Mouse (Mus musculus) ES-Bruce4 (cell line): ENCODE results near the gene Aldh1b1. TPM values are rescaled to one million over a fixed set of nuclear protein-coding genes. Genes with fewer than 3 reads are reported as not detected.
A peak's percentile ranks its signal among the peaks of the same experiment; 100 is the strongest.

Experiments
- H3K27ac ChIP-seq: 2 replicates; pipeline ENCODE4 v1.5.1; 2012; ENCODE audit warnings: low read length, inconsistent platforms; ENCODE audit not compliant: insufficient read depth
- H3K27me3 ChIP-seq: 2 replicates; pipeline ENCODE4 v1.6.1; 2012; ENCODE audit warnings: mild to moderate bottlenecking, low read length, inconsistent platforms; ENCODE audit not compliant: control insufficient read depth, poor library complexity, insufficient read depth, severe bottlenecking
- H3K36me3 ChIP-seq: 2 replicates; pipeline ENCODE4 v1.6.1; 2012; ENCODE audit warnings: inconsistent platforms, mild to moderate bottlenecking, low read length, moderate library complexity; ENCODE audit not compliant: control insufficient read depth, poor library complexity, insufficient read depth, severe bottlenecking
- H3K4me1 ChIP-seq: one replicate; pipeline ENCODE4 v1.8.1; 2011; ENCODE audit warnings: low read length; ENCODE audit not compliant: control insufficient read depth, insufficient read depth
- H3K4me3 ChIP-seq: 2 replicates; pipeline ENCODE4 v1.5.1; 2011; ENCODE audit warnings: low read depth, mild to moderate bottlenecking, low read length
- H3K9ac ChIP-seq: 2 replicates; pipeline ENCODE4 v1.6.1; 2012; ENCODE audit warnings: low read depth, mild to moderate bottlenecking, inconsistent platforms; ENCODE audit not compliant: poor library complexity, severe bottlenecking
- H3K9me3 ChIP-seq: replicated peaks from 2 replicates; pipeline ENCODE4 v1.6.1; 2012; ENCODE audit warnings: mild to moderate bottlenecking, low read length, inconsistent platforms; ENCODE audit not compliant: control insufficient read depth, poor library complexity, insufficient read depth, severe bottlenecking
- CTCF ChIP-seq: IDR thresholded peaks from one replicate; pipeline ENCODE4 v1.8.1; 2011; ENCODE audit warnings: low read depth, low read length
- EP300 ChIP-seq: IDR thresholded peaks from 2 replicates; pipeline ENCODE4 v1.6.1; 2011; ENCODE audit warnings: low read depth, low read length; ENCODE audit not compliant: insufficient read depth
- POLR2A ChIP-seq: IDR thresholded peaks from one replicate; pipeline ENCODE4 v1.8.1; 2011; ENCODE audit warnings: low read length; ENCODE audit not compliant: insufficient read depth
- polyA plus RNA-seq: library from polyadenylated mRNA; stranded (reverse); fragments of >200 nt; gene quantifications from 2 replicates; pipeline ENCODE4 v1.2.4, GENCODE M21; 2011; ENCODE audit warnings: low read depth; ENCODE audit not compliant: missing spikeins, insufficient read depth, insufficient read length

Gene Aldh1b1
- polyA plus RNA-seq, 1 experiment, result 9.3 TPM

GRCm38 (mm10) chr4:45786674-45787073, 12.1 kb upstream of the Aldh1b1 start:
- H3K27me3 ChIP-seq, result no peaks in the 10 kb centered on the region
- TF ChIP-seq CTCF (peak; percentile 5), POLR2A (no peak)
- no peaks in the 10 kb centered on the region for H3K9me3 ChIP-seq
- H3K36me3 ChIP-seq, result no peaks in the 10 kb centered on the region
- no peak overlapping the region for H3K9ac ChIP-seq
- H3K4me3 ChIP-seq, result no peak overlapping the region
- no peak overlapping the region for H3K27ac ChIP-seq
- no peaks in the 10 kb centered on the region for H3K4me1 ChIP-seq

GRCm38 (mm10) chr4:45788446-45789081, 10.3 kb upstream of the Aldh1b1 start:
- Histone ChIP-seq H3K36me3 (no peaks in the 10 kb centered on the region), H3K9ac (no peak overlapping the region), H3K9me3 (no peaks in the 10 kb centered on the region), H3K4me1 (no peaks in the 10 kb centered on the region), H3K4me3 (no peak overlapping the region), H3K27ac (no peak overlapping the region), H3K27me3 (no peaks in the 10 kb centered on the region)
- no peak for TF ChIP-seq CTCF
- TF ChIP-seq POLR2A, result no peak
- no peak for TF ChIP-seq EP300

GRCm38 (mm10) chr4:45789263-45789958, 9.4 kb upstream of the Aldh1b1 start:
- TF ChIP-seq POLR2A (no peak), EP300 (no peak), CTCF (no peak)
- Histone ChIP-seq H3K27ac (no peak overlapping the region), H3K9ac (no peak overlapping the region), H3K9me3 (no peaks in the 10 kb centered on the region), H3K4me3 (no peak overlapping the region), H3K27me3 (no peaks in the 10 kb centered on the region), H3K4me1 (no peaks in the 10 kb centered on the region), H3K36me3 (no peaks in the 10 kb centered on the region)

- Histone ChIP-seq H3K27ac (no peak overlapping the region), H3K9ac (no peak overlapping the region), H3K36me3 (no peaks in the 10 kb centered on the region), H3K4me1 (no peaks in the 10 kb centered on the region), H3K27me3 (no peaks in the 10 kb centered on the region), H3K4me3 (no peak overlapping the region), H3K9me3 (no peaks in the 10 kb centered on the region)
- no peak for TF ChIP-seq POLR2A
- TF ChIP-seq CTCF, result no peak
Observed at GRCm38 (mm10) chr4:45790018-45790417, 8.8 kb upstream of the Aldh1b1 start.

- Histone ChIP-seq H3K4me1 (peaks cover 3% of the 10 kb centered on the region), H3K27ac (no peak overlapping the region), H3K9me3 (no peaks in the 10 kb centered on the region), H3K27me3 (no peaks in the 10 kb centered on the region), H3K9ac (peak overlapping the region; percentile 67), H3K4me3 (peak overlapping the region; percentile 54; the same call in 1 of the 2 replicates), H3K36me3 (no peaks in the 10 kb centered on the region)
- TF ChIP-seq POLR2A (no peak), EP300 (no peak), CTCF (no peak)
Observed at GRCm38 (mm10) chr4:45795191-45795811, 3.5 kb upstream of the Aldh1b1 start.

- no peak for TF ChIP-seq POLR2A
- TF ChIP-seq CTCF, result no peak
- no peak for TF ChIP-seq EP300
- Histone ChIP-seq H3K4me3 (no peak overlapping the region), H3K27me3 (no peaks in the 10 kb centered on the region), H3K27ac (no peak overlapping the region), H3K9me3 (no peaks in the 10 kb centered on the region), H3K4me1 (peaks cover 5% of the 10 kb centered on the region), H3K36me3 (no peaks in the 10 kb centered on the region), H3K9ac (no peak overlapping the region)
Observed at GRCm38 (mm10) chr4:45796760-45797159, 2.1 kb upstream of the Aldh1b1 start.
